Mouse (Mus musculus) cerebellum, postnatal 36 days (tissue): ENCODE data around the gene AU040320.

Experiments
- DNase-seq, 2 experiments: peaks; one replicate each; pipeline ENCODE4 v3.0.0; 2021 to 2022; ENCODE audit warnings: mixed read lengths in 2 of 2

The AU040320 gene

DNA sequence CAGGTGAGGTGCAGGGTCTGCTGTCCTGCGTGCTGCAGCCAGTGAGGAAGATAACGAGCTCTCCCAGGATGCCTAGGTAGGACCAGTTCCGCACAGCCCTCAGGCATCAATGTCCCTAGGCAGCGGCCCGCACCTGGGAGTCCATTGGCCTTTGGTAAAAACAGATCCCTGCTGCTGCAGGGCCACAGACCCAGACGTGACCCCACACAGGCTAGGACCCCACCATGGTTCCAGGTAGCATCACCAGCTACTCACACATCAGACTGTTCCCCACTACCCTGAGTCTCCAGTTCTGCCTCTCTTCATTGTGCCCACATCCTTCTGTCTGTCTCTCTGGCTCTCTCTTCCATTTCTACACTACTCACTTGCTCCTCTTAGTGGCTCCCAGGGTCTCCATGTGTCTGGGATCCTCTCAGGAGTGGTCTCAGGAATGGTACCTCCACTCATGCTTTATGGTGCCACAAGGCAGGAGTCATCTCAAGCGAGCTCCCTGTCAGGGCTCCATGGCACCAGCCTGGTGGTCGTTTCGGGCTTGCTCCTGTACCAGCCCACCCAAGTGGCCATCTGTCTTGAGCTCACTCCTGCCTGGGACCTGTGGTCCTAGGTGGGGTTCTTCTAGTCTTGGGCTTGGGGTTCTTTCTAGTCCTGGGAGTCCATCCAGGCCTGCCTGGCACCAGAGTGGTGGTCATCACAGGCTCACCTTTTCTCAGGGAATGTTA is 107.1 kb downstream of the AU040320 start:
- no peak for DNase-seq

DNA sequence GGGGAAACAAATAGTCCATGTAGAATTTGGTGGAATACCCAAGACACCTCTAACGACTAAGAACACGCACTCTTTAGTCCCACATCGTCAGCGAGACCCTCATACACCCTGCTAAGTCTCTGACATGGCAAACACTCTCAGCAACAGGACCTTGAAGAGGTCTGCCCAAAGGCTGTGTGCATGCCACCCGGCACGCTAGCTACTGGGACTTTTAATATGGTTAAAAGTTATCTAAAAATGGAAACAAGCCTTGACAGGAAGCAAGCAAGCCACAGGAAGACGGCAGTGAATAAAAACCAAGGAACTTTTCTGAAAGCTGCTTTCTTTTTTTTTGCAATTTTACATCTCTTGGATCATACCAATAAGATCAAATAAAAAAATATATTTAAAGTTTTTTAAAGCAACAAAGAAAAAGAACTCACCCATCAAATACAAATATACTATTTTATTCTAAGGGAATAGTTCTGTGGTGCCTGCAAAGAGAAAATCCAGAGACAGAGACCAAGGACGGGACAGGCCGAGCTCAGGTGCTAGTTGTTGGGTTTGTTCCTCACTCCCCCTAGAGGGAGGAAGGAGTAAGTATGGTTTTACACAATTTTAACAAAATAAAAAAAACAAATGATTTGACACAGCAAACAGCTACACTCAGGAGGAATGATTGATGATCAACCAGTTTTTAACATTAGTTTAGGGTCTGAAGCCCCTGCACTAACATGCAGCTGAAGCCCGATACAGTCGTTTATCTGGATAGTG is 108.3 kb downstream of the AU040320 start:
- DNase-seq, result no peak

DNA sequence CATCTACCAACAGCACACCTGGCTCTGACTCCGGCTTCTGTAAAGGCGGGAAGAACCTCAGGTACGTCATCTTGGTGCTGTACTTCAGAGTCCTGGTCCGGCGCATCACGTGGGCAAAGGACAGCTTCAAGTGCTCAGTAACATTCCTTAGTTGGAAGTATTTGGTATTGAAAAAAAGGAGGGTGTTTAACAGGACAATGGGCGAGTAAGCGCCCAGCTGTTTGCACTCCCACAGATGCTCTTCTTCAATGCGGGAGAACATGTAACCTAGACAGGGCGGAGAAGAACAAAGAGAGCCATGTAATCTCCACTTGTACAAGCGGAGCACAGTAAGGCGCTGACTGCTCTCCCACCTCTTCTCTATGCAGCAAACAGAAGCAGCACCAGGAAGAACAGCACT is 115.4 kb downstream of the AU040320 start:
- no peak for DNase-seq

DNA sequence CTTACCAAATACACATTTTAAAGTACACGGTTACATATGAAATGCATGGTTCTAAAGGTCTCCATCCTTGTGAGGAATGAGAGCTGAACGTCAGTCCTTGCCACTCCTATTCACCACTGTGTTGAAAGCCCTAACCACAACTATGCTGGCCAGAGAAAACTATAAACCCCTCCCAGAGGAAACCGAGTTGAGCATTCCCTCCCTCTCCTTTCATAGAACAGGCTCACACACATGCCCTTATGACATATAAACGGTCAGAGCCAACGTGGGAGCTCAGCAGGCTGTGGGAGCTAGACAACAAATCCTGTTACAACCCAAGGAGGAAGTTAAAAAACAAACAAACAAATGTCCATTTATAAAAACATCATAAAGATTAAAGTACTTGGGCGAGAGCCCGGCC is 119.4 kb downstream of the AU040320 start:
- DNase-seq, result no peak

DNA sequence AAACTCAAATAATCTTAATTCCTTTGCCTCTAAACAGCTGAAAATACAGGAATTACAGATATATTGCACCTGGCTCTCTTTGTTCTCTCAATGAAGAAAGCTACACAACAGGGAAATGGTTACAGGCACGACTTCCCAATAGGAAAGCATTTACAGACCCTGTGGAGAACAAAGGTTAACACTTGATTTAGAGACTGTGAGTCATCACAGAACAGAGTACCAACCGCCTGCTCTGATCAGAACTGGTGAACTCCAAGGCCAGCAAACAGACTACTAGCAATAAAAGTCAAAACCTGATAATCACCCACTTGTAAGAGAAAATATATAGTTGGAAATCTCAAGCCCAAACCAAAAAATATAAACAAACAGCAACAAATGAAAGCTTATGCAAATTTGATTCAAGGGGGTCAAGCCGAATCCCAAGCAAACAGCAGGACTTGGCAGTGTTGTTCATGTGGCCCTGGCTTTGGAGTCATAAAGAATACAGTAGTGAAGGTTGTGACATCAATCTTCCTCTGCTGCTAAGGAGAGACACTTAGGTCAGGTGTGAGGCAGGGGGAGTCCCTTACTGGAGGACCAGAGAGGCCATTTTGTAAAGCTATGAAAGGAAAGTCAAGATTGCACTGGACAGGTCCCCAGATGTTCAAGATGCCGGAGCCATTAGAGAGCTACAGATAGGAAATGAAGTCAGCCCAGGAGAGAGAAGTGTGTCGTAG is 126.4 kb downstream of the AU040320 start:
- no peak for DNase-seq

DNA sequence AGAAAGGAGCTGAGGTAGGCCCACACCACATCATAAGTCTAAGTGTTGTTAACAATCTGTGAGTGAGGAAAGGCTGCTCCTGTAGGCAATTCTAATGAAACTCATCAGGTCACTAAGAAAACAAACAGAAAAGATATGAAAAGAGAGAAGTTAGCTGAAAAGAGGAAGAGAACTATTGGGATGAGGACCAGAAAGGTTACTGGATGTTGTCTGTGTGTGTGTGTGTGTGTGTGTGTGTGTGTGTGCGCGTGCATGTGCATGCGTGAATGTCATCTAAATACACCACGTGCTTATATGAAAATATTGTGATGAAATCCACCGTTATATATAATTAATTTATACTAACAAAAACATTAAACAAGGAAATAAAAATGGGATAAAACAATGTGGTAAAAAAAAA is 130.3 kb downstream of the AU040320 start:
- DNase-seq, result no peak

DNA sequence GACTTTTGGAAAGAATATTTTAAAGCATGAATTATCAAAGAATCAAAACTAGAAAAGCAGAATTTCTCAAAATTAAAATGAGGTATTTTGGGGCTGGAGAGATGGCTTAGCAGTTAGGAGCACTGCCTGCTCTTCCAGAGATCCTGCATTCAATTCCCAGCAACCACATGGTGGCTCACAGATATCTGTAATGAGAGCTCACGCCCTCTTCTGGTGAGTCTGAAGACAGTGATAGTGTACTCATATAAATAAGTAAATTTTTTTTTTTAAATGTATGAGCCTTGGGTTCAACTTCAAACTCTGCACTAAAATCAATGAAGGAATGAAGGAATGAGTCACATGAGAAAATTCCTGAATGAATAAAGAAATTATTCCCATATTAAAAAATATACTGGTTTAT is 132.6 kb downstream of the AU040320 start:
- DNase-seq, result no peak

DNA sequence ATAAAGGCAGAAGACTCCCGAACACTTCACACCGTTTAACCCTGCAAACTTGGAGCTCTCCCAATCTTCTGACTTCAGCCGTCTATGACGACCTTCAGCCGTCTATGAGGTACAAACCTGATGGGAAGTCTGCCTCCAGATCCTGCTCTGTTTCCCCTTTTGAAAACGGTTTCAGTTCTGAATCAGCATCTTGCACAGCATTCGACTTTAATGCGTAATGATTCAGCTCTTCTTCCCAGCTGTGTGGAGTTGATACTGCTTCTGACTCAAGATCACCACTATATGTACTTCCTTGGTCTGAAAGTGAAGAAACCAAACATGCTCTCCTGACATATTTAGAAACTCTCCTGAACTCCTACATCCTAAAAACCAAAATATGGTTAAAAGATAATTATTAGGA is 136.5 kb downstream of the AU040320 start:
- DNase-seq, result no peak
